Mouse (Mus musculus): Measurements from ENCODE around the gene Asb12. TPM values are rescaled to one million over a fixed set of nuclear protein-coding genes. Genes with fewer than 3 reads are reported as not detected.

Asb12 gene
- polyA plus RNA-seq, 1 experiment from 2014 or later = 0.20 TPM

Other genes with a start within 250 kb of the Asb12 start
- 8.5 and 8.7 TPM in 2 replicates for gene Amer1, start 113.1 kb downstream of the Asb12 start, polyA plus RNA-seq (2014; fragmentation: Nextera tagmentation; extraction: Ambion mirVana)
- gene Pfn5, start 117 bp upstream of the Asb12 start, polyA plus RNA-seq (2014; fragmentation: Nextera tagmentation; extraction: Ambion mirVana) = not detected in 2 replicates
- 44.2 and 45.0 TPM in 2 replicates for gene Zc4h2, start 100.5 kb upstream of the Asb12 start, polyA plus RNA-seq (2014; fragmentation: Nextera tagmentation; extraction: Ambion mirVana)
- gene Zc3h12b, start 153.7 kb upstream of the Asb12 start, polyA plus RNA-seq (2014; fragmentation: Nextera tagmentation; extraction: Ambion mirVana) = 3.6 and 3.7 TPM in 2 replicates